In the genomic region with DNA sequence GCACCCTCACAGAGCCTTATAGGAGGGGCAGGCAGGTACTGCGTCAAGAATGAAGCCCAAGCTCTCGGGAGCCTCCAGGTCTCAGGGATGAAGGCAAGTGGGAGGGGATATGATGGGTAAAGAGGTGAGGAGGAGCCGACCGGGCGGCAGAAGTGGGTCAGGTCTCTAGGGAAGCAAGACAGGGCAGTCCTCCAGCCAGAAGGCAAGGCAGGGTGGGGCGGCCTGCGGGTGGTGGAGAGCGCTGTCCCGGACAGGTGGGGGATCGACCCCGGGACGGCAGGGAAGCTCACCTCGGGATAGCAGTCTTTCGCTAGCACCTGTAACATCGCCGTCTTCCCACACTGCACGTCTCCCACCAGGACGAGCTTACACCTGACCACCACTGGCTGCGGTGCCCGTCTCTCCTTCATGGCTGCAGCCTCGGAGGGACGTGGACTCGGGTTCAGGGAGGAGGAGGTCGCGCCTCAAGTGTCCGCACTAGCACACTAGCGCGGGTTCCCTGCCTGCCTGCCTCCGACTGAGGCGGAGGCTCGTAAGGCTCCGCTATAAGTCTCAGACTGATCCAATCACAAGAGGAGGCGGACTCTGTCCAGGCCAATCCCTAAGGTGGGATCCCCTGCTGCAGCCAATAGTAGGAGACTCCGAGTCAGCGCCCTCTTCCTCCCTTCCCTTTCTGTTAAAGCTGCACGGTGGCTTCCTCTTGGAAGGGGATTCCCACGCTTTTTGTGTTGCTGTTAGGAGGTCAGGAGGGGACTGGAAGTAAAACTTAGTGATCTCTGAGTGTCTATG, we compare ENCODE assay signal across 8 mouse cellular contexts. TPM values are rescaled to one million over a fixed set of nuclear protein-coding genes. Genes with fewer than 3 reads are reported as not detected.
A peak's percentile ranks its signal among the peaks of the same experiment; 100 is the strongest.
DNase-seq lines count a peak whose midpoint lies in the region; ATAC-seq and TF ChIP-seq lines count a peak whose summit lies in the region.

TSS of gene Rnd1 (minus strand) at position 522 of the 789 bp plus-strand sequence.

- TF ChIP-seq CTCF in olfactory bulb, adult 2 months (IDR thresholded peaks at IDR 0.05; ENCODE audit: insufficient read depth, low read depth, low read length) = no peak

- peaks cover 68% of the 10 kb centered on the region for H3K27me3 ChIP-seq in hindbrain, embryonic 10.5 days (ENCODE audit: insufficient read depth, poor library complexity, severe bottlenecking)
- H3K27me3 ChIP-seq in lung, embryonic 15.5 days = peaks cover 72% of the 10 kb centered on the region

- peak; percentile 91 for DNase-seq in NIH3T3 (ENCODE audit: low read depth)
- DNase-seq in cerebellum, adult 9-11 months = peak; percentile 94
- DNase-seq in hindbrain, embryonic 10.5 days (ENCODE audit: low spot score) = peak; percentile 85
- peak; percentile 78 for DNase-seq in layer of hippocampus, adult 9-10 months (ENCODE audit: low spot score)
- peak; percentile 61 to 69 for DNase-seq in thymus, adult 18-20 months

- H3K4me1 ChIP-seq in hindbrain, embryonic 10.5 days (replicated peaks) = peaks cover 48% of the 10 kb centered on the region
- H3K4me1 ChIP-seq in lung, embryonic 15.5 days = peaks cover 17% of the 10 kb centered on the region
- peaks cover 28% of the 10 kb centered on the region for H3K4me1 ChIP-seq in olfactory bulb, adult 2 months (ENCODE audit: control insufficient read depth, insufficient read depth, low read length)

- H3K4me2 ChIP-seq in lung, embryonic 15.5 days = peak within 1 kb of the TSS; percentile 88

- no peak within 1 kb of the TSS for H3K9ac ChIP-seq in lung, embryonic 15.5 days

- under 1% methylated on average over 37 of the region's 37 CpGs for WGBS in hindbrain, embryonic 10.5 days
- WGBS in lung, embryonic 15.5 days = 1% methylated on average over 37 of the region's 37 CpGs
- WGBS in olfactory bulb, adult 2 months = under 1% methylated on average over 37 of the region's 37 CpGs

- H3K9me3 ChIP-seq in hindbrain, embryonic 10.5 days = no peaks in the 10 kb centered on the region
- no peaks in the 10 kb centered on the region for H3K9me3 ChIP-seq in lung, embryonic 15.5 days

- H3K4me3 ChIP-seq in hindbrain, embryonic 10.5 days = peak within 1 kb of the TSS; percentile 64
- peak within 1 kb of the TSS; percentile 38 for H3K4me3 ChIP-seq in lung, embryonic 15.5 days
- peak within 1 kb of the TSS; percentile 51 for H3K4me3 ChIP-seq in olfactory bulb, adult 2 months (ENCODE audit: insufficient read depth, low read depth, low read length)

- ATAC-seq in frontal cortex, adult (ENCODE audit: low TSS enrichment) = peak; percentile 89
- ATAC-seq in lung, embryonic 15.5 days (ENCODE audit: borderline replicate concordance, extremely low read depth, low FRiP score, low TSS enrichment) = peak; percentile 96

- TF ChIP-seq POLR2A in olfactory bulb, adult 2 months (IDR thresholded peaks at IDR 0.05; ENCODE audit: insufficient read depth, low read depth, low read length) = peak; percentile 99

- peaks cover 5% of the 10 kb centered on the region; the same call in 1 of the 2 replicates for H3K36me3 ChIP-seq in hindbrain, embryonic 10.5 days
- no peaks in the 10 kb centered on the region for H3K36me3 ChIP-seq in lung, embryonic 15.5 days

- peak within 1 kb of the TSS; percentile 80 for H3K27ac ChIP-seq in hindbrain, embryonic 10.5 days
- no peak within 1 kb of the TSS for H3K27ac ChIP-seq in lung, embryonic 15.5 days
- H3K27ac ChIP-seq in olfactory bulb, adult 2 months (ENCODE audit: insufficient read depth, low read depth, low read length) = no peak within 1 kb of the TSS

RNA-seq across cellular contexts. Expression of gene Rnd1, which starts in this region (rescaled TPM):
- polyA plus RNA-seq in hindbrain, embryonic 10.5 days (2016; fragmentation: Nextera tagmentation; extraction: Ambion mirVana) = 3.7 and 5.8 TPM in 2 replicates
- polyA plus RNA-seq in lung, embryonic 15.5 days (2015; fragmentation: Nextera tagmentation; extraction: Ambion mirVana) = 0.63 and 0.92 TPM in 2 replicates
- not detected in 2 replicates for polyA plus RNA-seq in olfactory bulb, adult 2 months (2012; ENCODE audit: insufficient read depth, insufficient read length, low replicate concordance, missing spikeins)

Comparison
In these comparisons a context has a peak if more than half of its experiments do, and no peak if none do; other contexts are left out.
1. Peak in ATAC-seq, H3K4me3 ChIP-seq and H3K4me2 ChIP-seq in lung, embryonic 15.5 days; RNA of the gene not detected or under 1 TPM.